ENCODE assay signal across 8 mouse cellular contexts in genomic region chr7:15974712-15975111, GRCm38 (mm10). TPM values are rescaled to one million over a fixed set of nuclear protein-coding genes. Genes with fewer than 3 reads are reported as not detected.
DNase-seq lines count a peak whose midpoint lies in the region; ATAC-seq and TF ChIP-seq lines count a peak whose summit lies in the region.
"Had no signal": no experiment of that assay in that cellular context is flagged by ENCODE, and none has a peak within 500 bp of the region (broad histone marks: within the 10 kb centered on the region; RNA-seq: fewer than 3 reads in every experiment).

No protein-coding gene starts in this region.

- peaks cover 38% of the 10 kb centered on the region for H3K36me3 ChIP-seq in midbrain, postnatal 0 days (ENCODE audit: insufficient read depth, low read length)
- peaks cover 36% of the 10 kb centered on the region for H3K36me3 ChIP-seq in midbrain, embryonic 11.5 days (ENCODE audit: control insufficient read depth, insufficient read depth, low read length)
- H3K36me3 ChIP-seq in limb, embryonic 10.5 days = peaks cover 97% of the 10 kb centered on the region

- 54% methylated on average over 5 of the region's 5 CpGs for WGBS in midbrain, postnatal 0 days
- WGBS in midbrain, embryonic 11.5 days = 64% methylated on average over 5 of the region's 5 CpGs
- 62% methylated on average over 5 of the region's 5 CpGs for WGBS in limb, embryonic 10.5 days

- H3K4me3 ChIP-seq in midbrain, postnatal 0 days (ENCODE audit: low read depth, low read length) = no peak overlapping the region
- no peak overlapping the region for H3K4me3 ChIP-seq in midbrain, embryonic 11.5 days (ENCODE audit: low read depth, low read length)
- H3K4me3 ChIP-seq in limb, embryonic 10.5 days = no peak overlapping the region
- H3K4me3 ChIP-seq: myocyte had no signal

- no peak overlapping the region for H3K9ac ChIP-seq in midbrain, postnatal 0 days (replicated peaks; ENCODE audit: low read length, poor library complexity, severe bottlenecking)
- H3K9ac ChIP-seq in midbrain, embryonic 11.5 days (ENCODE audit: low read length) = no peak overlapping the region

- peak; percentile 81 for TF ChIP-seq CTCF in midbrain, postnatal 0 days (IDR thresholded peaks at IDR 0.05)

- H3K9me3 ChIP-seq in midbrain, postnatal 0 days (ENCODE audit: low read length) = no peaks in the 10 kb centered on the region
- H3K9me3 ChIP-seq in midbrain, embryonic 11.5 days (ENCODE audit: control insufficient read depth, low read length) = peaks cover 2% of the 10 kb centered on the region; the same call in 1 of the 2 replicates
- H3K9me3 ChIP-seq in limb, embryonic 10.5 days (replicated peaks) = 0 out of 2 replicates have a peak, but pooled peaks cover 2% of the 10 kb centered on the region

- no peak overlapping the region for H3K4me2 ChIP-seq in midbrain, postnatal 0 days (ENCODE audit: low read depth, low read length, poor library complexity, severe bottlenecking)
- H3K4me2 ChIP-seq in midbrain, embryonic 11.5 days = no peak overlapping the region

- H3K27me3 ChIP-seq in midbrain, postnatal 0 days (ENCODE audit: insufficient read depth, low read length) = no peaks in the 10 kb centered on the region
- H3K27me3 ChIP-seq in midbrain, embryonic 11.5 days (ENCODE audit: control insufficient read depth, insufficient read depth, low read length) = no peaks in the 10 kb centered on the region
- no peaks in the 10 kb centered on the region for H3K27me3 ChIP-seq in limb, embryonic 10.5 days (ENCODE audit: low read depth, poor library complexity, severe bottlenecking)

- intact Hi-C loops in heart, postnatal 10 days (cut with DNase I) = loop anchor here (2.0 to 5.0 kb wide), 2 partner anchors 44 to 123 kb away; partner anchors contain the start of gene Napa

- no peak for ATAC-seq in midbrain, postnatal 0 days (ENCODE audit: low FRiP score)
- ATAC-seq in midbrain, embryonic 11.5 days (ENCODE audit: low FRiP score) = no peak

- peak; percentile 28 for DNase-seq in midbrain, postnatal 0 days (ENCODE audit: low spot score)
- no peak for DNase-seq in midbrain, embryonic 11.5 days (ENCODE audit: low spot score, missing footprints)
- DNase-seq in R1 (ENCODE audit: low read depth, low spot score) = peak; percentile 76
- DNase-seq in cerebellum, adult 18-20 months = peak; percentile 61 to 78
- peak; percentile 65 to 84 for DNase-seq in heart, postnatal 10 days
- DNase-seq in limb, embryonic 10.5 days (ENCODE audit: low spot score) = peak; percentile 63
- DNase-seq in right cerebral cortex, postnatal 14 days = peak; percentile 65

- no peak overlapping the region for H3K27ac ChIP-seq in midbrain, postnatal 0 days (ENCODE audit: low read depth, low read length)
- H3K27ac ChIP-seq in midbrain, embryonic 11.5 days (ENCODE audit: low read depth, low read length) = no peak overlapping the region
- no peak overlapping the region for H3K27ac ChIP-seq in limb, embryonic 10.5 days

- no peaks in the 10 kb centered on the region for H3K4me1 ChIP-seq in midbrain, postnatal 0 days (ENCODE audit: insufficient read depth, low read length)
- H3K4me1 ChIP-seq in midbrain, embryonic 11.5 days (ENCODE audit: control insufficient read depth, insufficient read depth, low read length) = no peaks in the 10 kb centered on the region
- no peaks in the 10 kb centered on the region for H3K4me1 ChIP-seq in limb, embryonic 10.5 days

RNA-seq across cellular contexts. Expression of gene Ehd2, which starts 7.3 kb away (rescaled TPM):
- total RNA-seq in midbrain, postnatal 0 days (2014; rRNA removed) = 5.6 and 5.9 TPM in 2 replicates
- 3.9 and 4.3 TPM in 2 replicates for polyA plus RNA-seq in midbrain, postnatal 0 days (2015; fragmentation: Nextera tagmentation; extraction: Ambion mirVana)
- 8.9 and 10.9 TPM in 2 replicates for polyA plus RNA-seq in midbrain, embryonic 11.5 days (2014; fragmentation: Nextera tagmentation; extraction: Ambion mirVana)
- 100 to 1,000 TPM; 224 to 236 TPM for total RNA-seq in heart, postnatal 10 days (2021)
- 10.1 and 10.4 TPM in 2 replicates for polyA plus RNA-seq in limb, embryonic 10.5 days (2016; fragmentation: Nextera tagmentation; extraction: Ambion mirVana)

RNA-seq across cellular contexts. Expression of gene Nop53, which starts 28.8 kb away (rescaled TPM):
- total RNA-seq in midbrain, postnatal 0 days (2014; rRNA removed) = 82.8 and 104 TPM in 2 replicates
- 128 and 143 TPM in 2 replicates for polyA plus RNA-seq in midbrain, postnatal 0 days (2015; fragmentation: Nextera tagmentation; extraction: Ambion mirVana)
- polyA plus RNA-seq in midbrain, embryonic 11.5 days (2014; fragmentation: Nextera tagmentation; extraction: Ambion mirVana) = 186 and 187 TPM in 2 replicates
- 100 to 1,000 TPM; 152 to 153 TPM for total RNA-seq in heart, postnatal 10 days (2021)
- polyA plus RNA-seq in limb, embryonic 10.5 days (2016; fragmentation: Nextera tagmentation; extraction: Ambion mirVana) = 173 and 203 TPM in 2 replicates

RNA-seq across cellular contexts. Expression of gene Selenow, which starts 52.5 kb away (rescaled TPM):
- total RNA-seq in midbrain, postnatal 0 days (2014; rRNA removed) = 718 and 730 TPM in 2 replicates
- 2,106 and 2,315 TPM in 2 replicates for polyA plus RNA-seq in midbrain, postnatal 0 days (2015; fragmentation: Nextera tagmentation; extraction: Ambion mirVana)
- 1,003 and 1,028 TPM in 2 replicates for polyA plus RNA-seq in midbrain, embryonic 11.5 days (2014; fragmentation: Nextera tagmentation; extraction: Ambion mirVana)
- 100 to 1,000 TPM; 184 to 195 TPM for total RNA-seq in heart, postnatal 10 days (2021)
- polyA plus RNA-seq in limb, embryonic 10.5 days (2016; fragmentation: Nextera tagmentation; extraction: Ambion mirVana) = 654 and 733 TPM in 2 replicates
